Mouse (Mus musculus) gastrocnemius, postnatal 14 days (tissue): Measurements from ENCODE around the gene Gm12355. TPM values are rescaled to one million over a fixed set of nuclear protein-coding genes. Genes with fewer than 3 reads are reported as not detected.

Experiments used
- DNase-seq: peaks from one replicate; pipeline ENCODE4 v3.0.0; 2021; ENCODE audit warnings: mixed read lengths
- intact Hi-C: fragments of 180-260 bp; cut with DNase I; formaldehyde crosslinking; loops from one replicate; pipeline ENCODE4 v1.15.1; 2025; ENCODE audit warnings: low total_unique reads
- total RNA-seq, 2 experiments: library from RNA; stranded (reverse); gene quantifications; 2 replicates each; pipeline ENCODE4 v1.2.3; 2021

Gm12355 gene
- total RNA-seq, 2 experiments from 2014 or later = 5.0 to 6.6 TPM

DNA sequence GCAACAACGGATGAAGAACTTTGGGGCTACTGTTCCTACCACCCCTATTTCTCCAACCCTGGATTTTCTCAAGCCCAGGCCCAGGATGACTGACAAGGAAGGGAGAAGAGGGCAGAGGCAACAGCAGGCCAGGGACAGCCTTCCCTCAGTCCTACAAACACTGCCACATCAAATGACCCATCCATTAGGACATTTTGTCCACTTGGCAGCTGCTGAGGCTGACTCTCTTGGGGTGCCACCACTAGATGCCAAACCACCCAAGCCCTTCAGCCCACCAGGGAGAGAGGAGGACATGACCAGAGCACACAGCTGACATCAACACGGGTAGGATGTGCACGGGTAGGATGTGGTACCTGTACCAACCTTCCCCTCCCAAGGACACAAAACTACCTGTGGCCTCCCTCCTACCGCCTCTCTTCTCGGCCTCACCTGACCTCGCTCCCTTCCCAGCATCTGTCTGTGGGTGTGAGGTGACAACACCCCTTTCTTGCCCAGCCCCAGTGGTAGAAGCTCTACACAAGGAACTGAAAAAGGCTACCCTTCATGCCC is 40.8 kb downstream of the Gm12355 start:
- intact Hi-C loops = no loop called here
- no peak for DNase-seq

DNA sequence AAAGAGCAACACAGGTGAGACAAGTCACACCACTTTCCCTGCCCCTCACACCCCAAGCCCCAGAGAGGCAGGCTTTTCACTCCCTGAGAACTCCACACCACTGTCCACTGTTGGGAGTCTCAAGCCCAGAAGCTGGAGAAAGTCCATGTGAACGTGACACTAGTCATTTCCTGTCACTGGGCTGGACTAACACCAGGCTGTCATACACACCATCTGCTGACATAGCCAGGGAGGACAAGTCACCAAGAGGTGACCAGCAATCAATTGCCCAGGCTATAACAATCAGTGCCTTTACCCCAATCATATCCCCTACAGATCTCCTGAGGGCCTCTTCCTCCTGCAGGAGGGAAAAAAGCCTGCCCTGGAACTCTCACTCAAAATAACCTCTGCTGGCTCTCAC is 41.3 kb downstream of the Gm12355 start:
- intact Hi-C loops = no loop called here
- DNase-seq = no peak

DNA sequence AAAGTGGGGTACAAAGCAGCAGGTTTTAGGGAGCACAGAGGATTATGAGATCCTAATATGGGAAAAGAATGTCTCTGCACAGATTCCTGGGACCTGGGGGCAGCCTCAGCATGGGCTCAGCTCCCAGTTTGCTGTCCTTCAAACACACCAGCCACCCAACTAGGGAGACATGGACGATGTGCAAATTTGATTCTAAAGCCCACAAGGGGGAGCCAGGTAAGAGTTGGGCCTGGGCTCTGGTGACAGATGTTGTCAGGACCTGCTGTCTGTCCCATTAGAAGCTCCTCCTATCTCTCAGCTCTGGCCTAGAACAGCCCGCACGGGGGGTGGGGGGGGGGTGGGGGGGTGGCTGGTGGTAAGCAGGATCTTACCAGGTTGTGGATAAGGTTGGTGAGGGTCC is 41.9 kb downstream of the Gm12355 start:
- intact Hi-C loops = no loop called here

DNA sequence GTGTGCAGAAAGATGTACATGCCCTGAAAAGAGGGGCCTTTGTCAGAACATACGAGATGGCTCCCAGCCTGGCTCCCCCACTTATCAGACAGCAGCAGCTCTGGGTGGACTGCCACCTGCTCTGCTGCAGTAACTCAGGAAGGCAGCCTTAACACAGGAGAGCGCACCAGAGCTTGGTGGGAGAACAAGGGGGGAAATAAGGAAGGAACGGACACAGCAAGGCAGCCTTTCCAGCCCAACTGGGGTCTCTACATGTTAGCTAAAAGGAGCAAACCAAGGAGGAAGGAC is 42.3 kb downstream of the Gm12355 start:
- intact Hi-C loops = no loop called here

More for the DNA sequence above, 41.9 kb downstream of the Gm12355 start:
- no peak for DNase-seq

DNA sequence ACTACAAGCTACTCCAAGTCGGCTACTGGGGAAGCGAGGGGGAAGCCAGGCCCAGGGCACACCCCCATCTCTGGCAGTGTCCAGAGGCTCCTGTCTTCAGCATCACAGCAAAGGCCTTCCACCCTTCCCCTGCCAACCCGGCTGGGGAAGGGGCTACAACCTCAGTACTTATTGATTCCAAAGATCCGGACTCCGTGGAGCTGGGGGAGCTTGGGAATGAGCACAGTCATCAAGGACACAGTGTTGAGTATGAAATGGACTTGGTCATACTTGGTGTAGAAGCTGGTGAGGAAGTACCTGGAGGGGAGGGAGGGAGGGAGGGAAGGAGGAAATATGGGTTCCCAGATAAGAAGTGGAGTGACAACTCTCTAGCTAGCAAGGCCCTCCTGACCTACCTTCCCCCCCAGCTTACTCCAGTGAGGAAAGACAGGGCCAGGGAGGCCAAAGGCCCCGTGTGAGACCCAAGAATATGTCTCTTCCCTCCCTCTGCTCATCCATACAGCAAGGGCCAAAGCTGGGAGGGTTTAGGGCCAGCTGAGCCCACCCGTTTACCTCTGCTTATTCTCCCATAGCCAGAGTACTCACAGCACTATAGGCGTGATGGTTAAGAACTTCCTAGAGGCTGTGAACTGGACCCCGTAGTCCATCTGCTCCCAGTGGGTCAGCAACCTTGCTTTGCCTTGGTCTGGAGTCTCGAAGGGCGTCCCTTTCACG is 42.8 kb downstream of the Gm12355 start:
- intact Hi-C loops = no loop called here
- no peak for DNase-seq

More for the DNA sequence above, 42.3 kb downstream of the Gm12355 start:
- DNase-seq = no peak

DNA sequence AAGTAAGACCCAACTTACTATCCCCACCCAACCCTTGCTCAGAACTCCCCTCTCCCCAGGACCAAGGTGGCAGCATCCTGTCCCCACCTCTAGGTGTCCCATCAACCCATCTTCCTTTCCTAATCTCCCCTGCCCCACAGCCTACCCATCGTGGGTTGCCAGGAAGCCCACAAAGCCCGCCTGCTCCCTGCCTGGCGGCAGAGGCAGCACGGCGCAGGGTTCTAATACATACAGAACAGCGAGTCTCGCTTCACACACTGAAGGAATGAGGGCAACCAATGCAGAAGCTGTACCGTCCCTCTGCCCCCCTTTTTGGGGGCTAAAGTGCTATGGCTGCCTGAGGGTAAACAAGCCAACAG is 43.5 kb downstream of the Gm12355 start:
- no peak for DNase-seq
- intact Hi-C loops = no loop called here

DNA sequence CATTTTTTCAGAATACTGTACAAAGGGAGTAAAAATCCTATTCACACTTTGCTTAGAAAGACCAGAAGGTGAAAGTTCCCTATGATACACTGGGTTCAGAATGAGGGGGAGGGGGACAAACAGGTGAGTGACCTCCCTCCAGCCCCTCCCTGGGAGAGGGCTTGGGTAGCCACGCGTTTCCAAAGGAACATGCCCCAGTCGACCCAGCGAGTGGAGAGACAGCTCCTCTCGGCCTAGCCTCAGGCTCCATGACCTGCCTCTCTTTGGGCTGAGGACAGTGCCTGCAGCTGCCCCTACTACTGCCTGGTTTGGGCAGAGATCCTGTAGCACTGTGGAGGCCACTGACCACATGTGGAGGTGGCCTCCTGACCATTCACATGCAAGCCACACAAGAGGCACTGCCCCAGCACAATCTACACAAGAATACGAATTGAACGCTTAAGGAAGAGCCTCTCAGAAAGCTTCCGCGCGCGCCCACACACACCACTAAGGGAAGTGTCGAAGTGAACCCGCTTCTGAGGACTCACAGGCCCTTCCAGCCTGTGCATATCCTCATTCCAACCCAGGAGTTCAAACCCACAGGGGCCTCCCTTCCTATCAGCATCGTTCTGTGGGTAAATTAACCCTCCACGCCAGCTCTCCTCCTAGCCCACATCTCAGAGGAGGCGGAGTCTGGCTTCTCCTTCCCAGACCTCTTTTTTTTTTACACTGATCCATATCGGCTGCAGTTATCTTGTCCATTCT is 44.0 kb downstream of the Gm12355 start:
- intact Hi-C loops = no loop called here
- no peak for DNase-seq

DNA sequence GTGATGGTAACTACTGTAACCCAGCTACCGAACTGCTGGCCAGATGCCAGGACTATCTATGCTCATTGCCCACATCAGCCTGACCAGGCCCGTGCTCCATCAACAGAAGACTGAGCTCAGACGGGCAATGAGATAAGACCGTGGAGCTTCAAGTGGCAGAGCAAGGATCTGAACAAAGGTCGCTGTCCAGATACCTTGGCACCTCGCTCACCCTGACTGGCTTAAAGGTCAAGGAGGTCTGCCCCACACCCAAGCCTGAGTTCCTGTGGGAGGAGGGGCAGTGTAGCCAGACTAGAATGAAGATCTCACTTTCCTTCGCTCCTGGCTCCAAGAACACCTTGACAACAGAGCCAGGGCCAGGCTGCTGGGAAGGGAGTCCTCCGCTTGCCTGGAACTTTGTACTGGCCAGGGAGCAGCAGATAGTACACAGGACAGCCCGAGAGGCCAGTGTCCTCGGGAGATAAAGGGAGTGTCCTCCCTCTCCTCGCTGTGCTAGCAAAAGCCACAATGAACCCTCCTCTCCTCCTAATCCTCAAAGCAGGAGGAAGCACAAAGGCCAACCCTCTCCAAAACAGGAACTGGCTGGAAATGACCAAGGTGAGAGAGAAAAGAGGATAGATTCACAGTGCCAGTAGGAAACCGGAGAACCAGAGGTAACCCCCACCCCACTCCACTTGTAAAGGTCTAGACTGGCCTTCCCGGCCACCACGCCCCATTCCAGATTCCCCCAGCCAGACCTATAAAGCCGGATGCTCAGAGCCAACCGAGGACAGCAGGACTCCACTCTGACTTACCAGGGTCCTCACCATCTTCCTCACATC is 45.0 kb downstream of the Gm12355 start:
- DNase-seq = no peak

DNA sequence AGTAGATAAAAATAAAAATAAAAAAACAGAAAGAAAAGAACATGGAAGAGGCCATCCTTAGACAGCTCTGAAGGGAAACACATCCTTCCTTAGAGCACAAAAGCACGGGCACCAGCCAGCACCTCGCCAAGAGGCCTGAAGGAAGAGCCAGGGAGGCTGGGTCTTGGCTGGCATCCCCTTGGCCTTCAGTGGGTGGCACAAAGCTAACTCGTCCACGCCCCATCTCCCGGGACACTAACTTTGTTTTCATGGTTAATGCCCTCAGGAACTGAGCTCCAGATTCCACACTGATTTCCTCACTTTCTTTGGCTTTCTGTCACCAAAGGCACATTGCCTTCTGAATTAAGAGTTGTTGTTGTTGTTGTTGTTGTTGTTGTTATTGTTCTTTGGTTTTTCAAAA is 47.7 kb downstream of the Gm12355 start:
- DNase-seq = no peak
- intact Hi-C loops = no loop called here

More for the DNA sequence above, 45.0 kb downstream of the Gm12355 start:
- intact Hi-C loops = no loop called here

Other genes with a start within 250 kb of the Gm12355 start
- gene Tcap, start 241.8 kb downstream of the Gm12355 start, total RNA-seq = 1,000 to 10,000 TPM in 1 of 2 experiments, 100 to 1,000 TPM in 1; 673 to 1,120 TPM
- under 1 TPM; 0.39 to 0.53 TPM for gene Pnmt, start 239.2 kb downstream of the Gm12355 start, total RNA-seq
- 1 to 10 TPM; 2.2 to 2.9 TPM for gene Pgap3, start 225.2 kb downstream of the Gm12355 start, total RNA-seq
- gene Erbb2, start 213.2 kb downstream of the Gm12355 start, total RNA-seq = 1 to 10 TPM; 3.9 to 5.3 TPM
- 10 to 100 TPM; 27.7 to 30.3 TPM for gene Mien1, start 186.7 kb downstream of the Gm12355 start, total RNA-seq
- not detected for gene Grb7, start 179.3 kb downstream of the Gm12355 start, total RNA-seq
- under 1 TPM; 0.10 to 0.18 TPM for gene Ikzf3, start 79.6 kb downstream of the Gm12355 start, total RNA-seq
- not detected for gene Zpbp2, start 74.6 kb downstream of the Gm12355 start, total RNA-seq
- gene Ormdl3, start 38.3 kb downstream of the Gm12355 start, total RNA-seq = 10 to 100 TPM; 18.3 to 18.7 TPM
- gene Lrrc3c, start 27.4 kb downstream of the Gm12355 start, total RNA-seq = not detected
- gene Gsdma3, start 699 bp upstream of the Gm12355 start, total RNA-seq = under 1 TPM; 0.16 to 0.39 TPM
- not detected for gene Gsdma2, start 21.1 kb upstream of the Gm12355 start, total RNA-seq
- gene Gsdma, start 38.7 kb upstream of the Gm12355 start, total RNA-seq = under 1 TPM in 1 of 2 experiments, not detected in 1; 0.11 TPM
- gene Psmd3, start 56.9 kb upstream of the Gm12355 start, total RNA-seq = 10 to 100 TPM; 89.2 to 91.4 TPM
- gene Csf3, start 75.6 kb upstream of the Gm12355 start, total RNA-seq = not detected
- 10 to 100 TPM; 40.3 to 42.0 TPM for gene Med24, start 103.8 kb upstream of the Gm12355 start, total RNA-seq
- gene Thra, start 115.0 kb upstream of the Gm12355 start, total RNA-seq = 100 to 1,000 TPM in 1 of 2 experiments, 10 to 100 TPM in 1; 91.8 to 106 TPM
- 10 to 100 TPM; 27.3 to 64.6 TPM for gene Nr1d1, start 149.7 kb upstream of the Gm12355 start, total RNA-seq
- gene Msl1, start 169.9 kb upstream of the Gm12355 start, total RNA-seq = 10 to 100 TPM; 49.0 to 55.3 TPM
- 10 to 100 TPM; 20.1 to 21.5 TPM for gene Casc3, start 179.2 kb upstream of the Gm12355 start, total RNA-seq
- gene Rapgefl1, start 211.1 kb upstream of the Gm12355 start, total RNA-seq = 1 to 10 TPM in 1 of 2 experiments, under 1 TPM in 1; 0.49 to 1.1 TPM
- gene Wipf2, start 238.0 kb upstream of the Gm12355 start, total RNA-seq = 1 to 10 TPM; 4.4 to 4.6 TPM